Mouse (Mus musculus) megakaryocyte, embryonic 14.5 days (primary cell): ENCODE measurements around the gene Uvssa.

Experiments
- FLI1 ChIP-seq: IDR thresholded peaks from 2 replicates; pipeline ENCODE4 v1.6.1; 2012; ENCODE audit warnings: low read length, inconsistent platforms, mixed read lengths
- GATA1 ChIP-seq: IDR thresholded peaks from 3 replicates; pipeline ENCODE4 v1.6.1; 2012; ENCODE audit warnings: mixed read lengths, low read length, inconsistent platforms, borderline replicate concordance

- TF ChIP-seq GATA1 (no peak), FLI1 (no peak)
Measured at GRCm38 (mm10) chr5:33434141-33434780, 55.9 kb downstream of the Uvssa start.
